Mouse (Mus musculus): ENCODE measurements around the gene Cpeb1. TPM values are rescaled to one million over a fixed set of nuclear protein-coding genes. Genes with fewer than 3 reads are reported as not detected.

Gene Cpeb1
- polyA plus RNA-seq, 1 experiment from 2014 or later, result 0.36 TPM

GRCm38 (mm10) chr7:81303682-81304081 lies 151.6 kb downstream of the Cpeb1 start:
- no peak overlapping the region for H3K27ac ChIP-seq (ENCODE audit: low read depth)
- TF ChIP-seq CTCF (IDR thresholded peaks at IDR 0.05; ENCODE audit: low read depth), result peak; percentile 51
- H3K4me1 ChIP-seq (ENCODE audit: insufficient read depth), result no peaks in the 10 kb centered on the region
- H3K9me3 ChIP-seq (ENCODE audit: low read depth, low read length), result no peaks in the 10 kb centered on the region
- H3K4me3 ChIP-seq (ENCODE audit: low read depth, low read length), result no peak overlapping the region
- H3K27me3 ChIP-seq (ENCODE audit: insufficient read depth, low read length), result no peaks in the 10 kb centered on the region
- no peak overlapping the region for H3K9ac ChIP-seq
- no peak overlapping the region for H3K4me2 ChIP-seq
- H3K36me3 ChIP-seq (ENCODE audit: insufficient read depth), result no peaks in the 10 kb centered on the region
- no peak for DNase-seq
- no peak for ATAC-seq (ENCODE audit: insufficient read depth)
- WGBS, result 91% methylated on average over 2 of the region's 2 CpGs

DNA sequence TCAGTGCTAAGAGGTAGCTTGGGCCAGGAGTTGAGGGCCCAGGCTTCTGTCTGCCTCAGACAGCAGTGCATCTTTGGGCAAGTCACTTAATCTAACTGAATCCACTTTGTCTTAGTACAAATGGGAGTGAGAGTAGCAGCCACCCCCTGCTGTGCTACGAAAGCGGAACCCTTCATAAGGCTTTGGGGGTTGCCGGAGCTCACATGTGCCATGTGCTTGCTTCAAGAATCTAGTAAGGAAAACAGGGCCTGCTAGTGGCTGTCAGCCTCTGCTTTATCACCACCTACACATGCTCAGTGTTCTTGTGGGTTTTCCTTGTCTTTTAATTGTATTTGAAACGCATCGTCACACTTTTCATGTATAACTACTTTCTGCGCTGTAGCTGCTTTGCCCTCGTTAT lies 153.9 kb downstream of the Cpeb1 start:
- Histone ChIP-seq H3K27me3 (ENCODE audit: insufficient read depth, low read length) (no peaks in the 10 kb centered on the region), H3K4me3 (ENCODE audit: low read depth, low read length) (no peak overlapping the region), H3K4me1 (ENCODE audit: insufficient read depth) (no peaks in the 10 kb centered on the region), H3K4me2 (no peak overlapping the region), H3K36me3 (ENCODE audit: insufficient read depth) (no peaks in the 10 kb centered on the region), H3K27ac (ENCODE audit: low read depth) (no peak overlapping the region), H3K9me3 (ENCODE audit: low read depth, low read length) (no peaks in the 10 kb centered on the region), H3K9ac (no peak overlapping the region)
- no peak for DNase-seq
- no peak for TF ChIP-seq CTCF (IDR thresholded peaks at IDR 0.05; ENCODE audit: low read depth)
- 79% methylated on average over 7 of the region's 7 CpGs for WGBS
- ATAC-seq (ENCODE audit: insufficient read depth), result no peak

GRCm38 (mm10) chr7:81298206-81298605 lies 157.1 kb downstream of the Cpeb1 start:
- Histone ChIP-seq H3K27me3 (ENCODE audit: insufficient read depth, low read length) (no peaks in the 10 kb centered on the region), H3K9ac (no peak overlapping the region), H3K9me3 (ENCODE audit: low read depth, low read length) (no peaks in the 10 kb centered on the region), H3K4me3 (ENCODE audit: low read depth, low read length) (no peak overlapping the region), H3K36me3 (ENCODE audit: insufficient read depth) (no peaks in the 10 kb centered on the region), H3K4me1 (ENCODE audit: insufficient read depth) (no peaks in the 10 kb centered on the region), H3K4me2 (no peak overlapping the region), H3K27ac (ENCODE audit: low read depth) (no peak overlapping the region)
- ATAC-seq (ENCODE audit: insufficient read depth) (no peak), DNase-seq (no peak)
- TF ChIP-seq CTCF (IDR thresholded peaks at IDR 0.05; ENCODE audit: low read depth), result no peak
- 27% methylated on average over 6 of the region's 6 CpGs for WGBS

Other genes with a start within 250 kb of the Cpeb1 start
- 6.2 and 6.8 TPM in 2 replicates for gene Pde8a, start 241.9 kb downstream of the Cpeb1 start, polyA plus RNA-seq (2014; fragmentation: Nextera tagmentation; extraction: Ambion mirVana)
- 1,388 and 1,408 TPM in 2 replicates for gene Rps17, start 110.2 kb downstream of the Cpeb1 start, polyA plus RNA-seq (2014; fragmentation: Nextera tagmentation; extraction: Ambion mirVana)
- 0.14 and 0.55 TPM in 2 replicates for gene Ap3b2, start 38.5 kb upstream of the Cpeb1 start, polyA plus RNA-seq (2014; fragmentation: Nextera tagmentation; extraction: Ambion mirVana)
- gene BC048679, start 42.8 kb upstream of the Cpeb1 start, polyA plus RNA-seq (2014; fragmentation: Nextera tagmentation; extraction: Ambion mirVana), result not detected in 2 replicates
- gene Fsd2, start 111.5 kb upstream of the Cpeb1 start, polyA plus RNA-seq (2014; fragmentation: Nextera tagmentation; extraction: Ambion mirVana), result 0.12 and 0.37 TPM in 2 replicates
- gene Whamm, start 115.8 kb upstream of the Cpeb1 start, polyA plus RNA-seq (2014; fragmentation: Nextera tagmentation; extraction: Ambion mirVana), result 8.0 and 9.3 TPM in 2 replicates

Measured in lung, embryonic 14.5 days (tissue).